Mouse (Mus musculus): ENCODE results near the gene Gm28510. TPM values are rescaled to one million over a fixed set of nuclear protein-coding genes. Genes with fewer than 3 reads are reported as not detected.
"Not testable (repeated sequence)": the region's sequence is repeated elsewhere in the genome, so short reads cannot be mapped to it uniquely, and the experiment has no call there.

Gm28510 gene
- total RNA-seq (2021), result not detected
- long read RNA-seq, experiment 1, result 0 reads
- long read RNA-seq, experiment 2, result 0 reads

- not testable (repeated sequence) for DNase-seq (ENCODE audit: low spot score in 2 of 2)
These were observed at the start of gene Gm28510 for GRCm38 (mm10) chrY:10412437-10412836. TSS of gene Gm28510 (plus strand) at chrY:10412737.

Other genes starting within 250 kb of the Gm28510 start
- not detected for gene Gm20834, start 88.1 kb upstream of the Gm28510 start, total RNA-seq (2021)
- gene Gm20737, start 123.3 kb downstream of the Gm28510 start, total RNA-seq (2021), result not detected
- gene Gm21775, start 140.7 kb downstream of the Gm28510 start, total RNA-seq (2021), result not detected
- not detected for gene Gm21900, start 203.6 kb downstream of the Gm28510 start, total RNA-seq (2021)

Data from left cerebral cortex, adult 18-20 months (tissue).